Mouse (Mus musculus) lung, embryonic 14.5 days (tissue): Measurements from ENCODE around the gene Nedd9. TPM values are rescaled to one million over a fixed set of nuclear protein-coding genes. Genes with fewer than 3 reads are reported as not detected.

Experiments
- ATAC-seq: fragments of 200-750 bp; cut with Nextera tagmentation; 2 replicates; pipeline ENCODE4 v1.8.0; 2017; ENCODE audit warnings: mild to moderate bottlenecking, moderate TSS enrichment, moderate library complexity; ENCODE audit not compliant: insufficient read depth
- DNase-seq: peaks from one replicate; pipeline ENCODE4 v3.0.0-alpha.2; 2015
- H3K27ac ChIP-seq: fragments of 300-500 bp; sonication (generic); 2 replicates; pipeline ENCODE4 v1.5.1; 2014; ENCODE audit warnings: low read depth, mild to moderate bottlenecking, moderate library complexity
- H3K27me3 ChIP-seq: fragments of 300-500 bp; sonication (generic); 2 replicates; pipeline ENCODE4 v1.6.1; 2014; ENCODE audit warnings: low read length, control low read depth; ENCODE audit not compliant: insufficient read depth
- H3K36me3 ChIP-seq: fragments of 300-500 bp; sonication (generic); 2 replicates; pipeline ENCODE4 v1.6.1; 2014; ENCODE audit warnings: control low read depth; ENCODE audit not compliant: insufficient read depth
- H3K4me1 ChIP-seq: fragments of 300-500 bp; sonication (generic); 2 replicates; pipeline ENCODE4 v1.6.1; 2014; ENCODE audit warnings: antibody characterized with exemption, control low read depth; ENCODE audit not compliant: insufficient read depth
- H3K4me2 ChIP-seq: fragments of 300-500 bp; sonication (generic); 2 replicates; pipeline ENCODE4 v1.6.1; 2014; ENCODE audit warnings: mild to moderate bottlenecking
- H3K4me3 ChIP-seq: fragments of 300-500 bp; sonication (generic); 2 replicates; pipeline ENCODE4 v1.5.1; 2014; ENCODE audit warnings: low read depth, low read length
- H3K9ac ChIP-seq: fragments of 300-500 bp; sonication (generic); 2 replicates; pipeline ENCODE4 v1.6.1; 2014
- H3K9me3 ChIP-seq: fragments of 300-500 bp; sonication (generic); 2 replicates; pipeline ENCODE4 v1.6.1; 2016; ENCODE audit warnings: low read depth, low read length, control low read depth
- CTCF ChIP-seq: IDR thresholded peaks from 2 replicates; pipeline ENCODE4 v1.5.1; 2016; ENCODE audit warnings: antibody characterized with exemption, low read depth
- WGBS: fragments of 180-500 bp; shearing (Covaris S2); extraction: QIAGEN DNeasy Blood & Tissue Kit; methylation state at CpG from one replicate; pipeline ENCODE4 v1.1.7; 2014; 5-methylcytosine and 5-hydroxymethylcytosine counted together
- polyA plus RNA-seq: library from polyadenylated mRNA; unstranded; fragments of >200 nt; fragmentation: Nextera tagmentation; extraction: Ambion mirVana; gene quantifications from 2 replicates; pipeline ENCODE4 v1.2.1, GENCODE M21; 2014

Nedd9 gene
- polyA plus RNA-seq, 1 experiment from 2014 or later: 89.4 TPM

GRCm38 (mm10) chr13:41504997-41505396 is 17.8 kb upstream of the Nedd9 start:
- no peak for ATAC-seq
- Histone ChIP-seq H3K36me3 (no peaks in the 10 kb centered on the region), H3K27ac (no peak overlapping the region), H3K27me3 (no peaks in the 10 kb centered on the region), H3K9ac (no peak overlapping the region), H3K9me3 (no peaks in the 10 kb centered on the region), H3K4me3 (no peak overlapping the region), H3K4me1 (no peaks in the 10 kb centered on the region), H3K4me2 (no peak overlapping the region)
- 84% methylated on average over 2 of the region's 2 CpGs for WGBS
- DNase-seq: no peak
- TF ChIP-seq CTCF: no peak

- DNase-seq: no peak
- no peaks in the 10 kb centered on the region for H3K36me3 ChIP-seq
- no peak for ATAC-seq
- no peak for TF ChIP-seq CTCF
- H3K4me3 ChIP-seq: no peak overlapping the region
- H3K9ac ChIP-seq: no peak overlapping the region
- no peaks in the 10 kb centered on the region for H3K27me3 ChIP-seq
- WGBS: 77% methylated on average over 2 of the region's 2 CpGs
- H3K27ac ChIP-seq: no peak overlapping the region
- no peaks in the 10 kb centered on the region for H3K9me3 ChIP-seq
- H3K4me2 ChIP-seq: no peak overlapping the region
- H3K4me1 ChIP-seq: no peaks in the 10 kb centered on the region
Measured at GRCm38 (mm10) chr13:41504448-41504847, 17.3 kb upstream of the Nedd9 start.

- H3K9me3 ChIP-seq: no peaks in the 10 kb centered on the region
- 76% methylated on average over 2 of the region's 2 CpGs for WGBS
- H3K36me3 ChIP-seq: no peaks in the 10 kb centered on the region
- no peak overlapping the region for H3K4me3 ChIP-seq
- no peak overlapping the region for H3K27ac ChIP-seq
- H3K4me1 ChIP-seq: no peaks in the 10 kb centered on the region
- no peak overlapping the region for H3K9ac ChIP-seq
- no peaks in the 10 kb centered on the region for H3K27me3 ChIP-seq
- no peak for TF ChIP-seq CTCF
- DNase-seq (no peak), ATAC-seq (no peak)
- no peak overlapping the region for H3K4me2 ChIP-seq
Measured at GRCm38 (mm10) chr13:41502917-41503301, 15.7 kb upstream of the Nedd9 start.

- Histone ChIP-seq H3K9ac (no peak overlapping the region), H3K27me3 (no peaks in the 10 kb centered on the region), H3K36me3 (no peaks in the 10 kb centered on the region), H3K4me3 (no peak overlapping the region), H3K4me1 (no peaks in the 10 kb centered on the region), H3K4me2 (no peak overlapping the region), H3K27ac (no peak overlapping the region), H3K9me3 (no peaks in the 10 kb centered on the region)
- ATAC-seq: no peak
- 63% methylated on average over 12 of the region's 12 CpGs for WGBS
- DNase-seq: no peak
- no peak for TF ChIP-seq CTCF
Measured at GRCm38 (mm10) chr13:41502136-41502916, 15.2 kb upstream of the Nedd9 start.

GRCm38 (mm10) chr13:41500793-41501192 is 13.6 kb upstream of the Nedd9 start:
- no peak for ATAC-seq
- no peak overlapping the region for H3K4me2 ChIP-seq
- H3K27ac ChIP-seq: no peak overlapping the region
- 77% methylated on average over 3 of the region's 3 CpGs for WGBS
- H3K36me3 ChIP-seq: no peaks in the 10 kb centered on the region
- H3K4me3 ChIP-seq: no peak overlapping the region
- no peaks in the 10 kb centered on the region for H3K4me1 ChIP-seq
- no peak for TF ChIP-seq CTCF
- H3K9me3 ChIP-seq: no peaks in the 10 kb centered on the region
- H3K27me3 ChIP-seq: no peaks in the 10 kb centered on the region
- DNase-seq: no peak
- no peak overlapping the region for H3K9ac ChIP-seq

- Histone ChIP-seq H3K9ac (no peak overlapping the region), H3K27me3 (no peaks in the 10 kb centered on the region), H3K9me3 (no peaks in the 10 kb centered on the region), H3K4me2 (no peak overlapping the region), H3K27ac (no peak overlapping the region), H3K36me3 (no peaks in the 10 kb centered on the region), H3K4me1 (no peaks in the 10 kb centered on the region), H3K4me3 (no peak overlapping the region)
- no peak for TF ChIP-seq CTCF
- ATAC-seq: no peak
- DNase-seq: no peak
- 73% methylated on average over 2 of the region's 2 CpGs for WGBS
Measured at GRCm38 (mm10) chr13:41498611-41499121, 11.5 kb upstream of the Nedd9 start.

GRCm38 (mm10) chr13:41494681-41495080 is 7.5 kb upstream of the Nedd9 start:
- no peak overlapping the region for H3K9ac ChIP-seq
- no peak for ATAC-seq
- H3K27ac ChIP-seq: no peak overlapping the region
- no peak overlapping the region for H3K4me3 ChIP-seq
- no peak for TF ChIP-seq CTCF
- H3K9me3 ChIP-seq: no peaks in the 10 kb centered on the region
- no peak for DNase-seq
- H3K27me3 ChIP-seq: no peaks in the 10 kb centered on the region
- 58% methylated on average over 2 of the region's 2 CpGs for WGBS
- peaks cover 4% of the 10 kb centered on the region; the same call in 1 of the 2 replicates for H3K4me1 ChIP-seq
- H3K4me2 ChIP-seq: no peak overlapping the region
- no peaks in the 10 kb centered on the region for H3K36me3 ChIP-seq
